Mouse (Mus musculus): Measurements from ENCODE around the gene Ceacam1.
"Not testable (repeated sequence)": the region's sequence is repeated elsewhere in the genome, so short reads cannot be mapped to it uniquely, and the experiment has no call there.

Ceacam1 gene

GRCm38 (mm10) chr7:25439978-25440815 is 37.2 kb downstream of the Ceacam1 start:
- DNase-seq, result no peak

GRCm38 (mm10) chr7:25439124-25439822 is 38.1 kb downstream of the Ceacam1 start:
- DNase-seq, result no peak

GRCm38 (mm10) chr7:25436704-25437103 is 40.7 kb downstream of the Ceacam1 start:
- no peak for DNase-seq

- no peak for DNase-seq
Measured at GRCm38 (mm10) chr7:25436226-25436625, 41.2 kb downstream of the Ceacam1 start.

GRCm38 (mm10) chr7:25435546-25435851 is 41.9 kb downstream of the Ceacam1 start:
- DNase-seq, result no peak

- DNase-seq, result no peak
Measured at GRCm38 (mm10) chr7:25434654-25435545, 42.5 kb downstream of the Ceacam1 start.

GRCm38 (mm10) chr7:25433781-25434560 is 43.4 kb downstream of the Ceacam1 start:
- DNase-seq, result no peak

GRCm38 (mm10) chr7:25433007-25433541 is 44.3 kb downstream of the Ceacam1 start:
- DNase-seq, result no peak

GRCm38 (mm10) chr7:25432381-25432780 is 45.0 kb downstream of the Ceacam1 start:
- DNase-seq, result no peak

GRCm38 (mm10) chr7:25429886-25430784 is 47.3 kb downstream of the Ceacam1 start:
- no peak for DNase-seq

GRCm38 (mm10) chr7:25428321-25428720 is 49.1 kb downstream of the Ceacam1 start:
- no peak for DNase-seq

GRCm38 (mm10) chr7:25427144-25427543 is 50.3 kb downstream of the Ceacam1 start:
- no peak for DNase-seq

- DNase-seq, result not testable (repeated sequence)
Measured at GRCm38 (mm10) chr7:25426380-25426779, 51.0 kb downstream of the Ceacam1 start.

- peak; percentile 89 to 94 for DNase-seq
Measured at GRCm38 (mm10) chr7:25424429-25424828, 53.0 kb downstream of the Ceacam1 start.

- peak; percentile 24 to 40 for DNase-seq
Measured at GRCm38 (mm10) chr7:25422286-25422841, 55.0 kb downstream of the Ceacam1 start.

GRCm38 (mm10) chr7:25419943-25420342 is 57.5 kb downstream of the Ceacam1 start:
- no peak for DNase-seq

- no peak for DNase-seq
Measured at GRCm38 (mm10) chr7:25419536-25419935, 57.9 kb downstream of the Ceacam1 start.

GRCm38 (mm10) chr7:25417597-25417996 is 59.8 kb downstream of the Ceacam1 start:
- DNase-seq, result peak; percentile 43 to 61

- no peak for DNase-seq
Measured at GRCm38 (mm10) chr7:25412833-25413441, 64.5 kb downstream of the Ceacam1 start, which contains the start of gene Cxcl17. Cxcl17 (minus strand) TSS chr7:25412886.

GRCm38 (mm10) chr7:25411861-25412260 is 65.5 kb downstream of the Ceacam1 start:
- no peak for DNase-seq
